Mouse (Mus musculus) lung, postnatal 0 days (tissue): Measurements from ENCODE around the gene Cars2.
A peak's percentile ranks its signal among the peaks of the same experiment; 100 is the strongest.

Source experiments
- CTCF ChIP-seq: IDR thresholded peaks from 2 replicates; pipeline ENCODE4 v1.5.1; 2016; ENCODE audit warnings: antibody characterized with exemption, mild to moderate bottlenecking
- EP300 ChIP-seq: IDR thresholded peaks from 2 replicates; pipeline ENCODE4 v1.6.1; 2016; ENCODE audit warnings: antibody characterized with exemption, mild to moderate bottlenecking, control low read depth

- TF ChIP-seq CTCF (peak; percentile 69), EP300 (no peak)
Observed at GRCm38 (mm10) chr8:11547063-11547462, 3.5 kb downstream of the Cars2 start.
